Mouse (Mus musculus): ENCODE measurements at regions not wholly inside any gene's neighbourhood (a gene's known extent, or its start where the extent isn't known, plus 50 kb on each side); places are given as distances from the start of the nearest gene placed in this dataset.
A peak's percentile ranks its signal among the peaks of the same experiment; 100 is the strongest.

DNA sequence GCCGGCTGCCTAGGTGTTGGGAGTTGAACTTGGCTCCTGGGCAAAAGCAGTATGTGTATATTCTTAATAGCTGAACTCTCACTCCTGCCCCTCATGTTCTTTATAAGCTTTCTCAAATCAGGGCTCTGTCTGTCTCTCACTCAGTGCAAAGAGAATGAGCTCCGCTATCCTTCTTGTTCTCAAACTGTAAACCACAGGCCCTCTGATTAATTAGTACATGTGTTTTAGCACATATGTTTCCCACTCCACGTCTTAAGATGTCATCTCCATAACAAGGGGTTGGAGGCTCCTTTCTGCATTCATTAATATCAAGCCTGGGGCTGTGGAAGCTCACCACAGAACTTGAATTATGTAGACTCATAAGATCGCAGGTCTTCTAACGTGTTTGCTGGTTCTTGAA, 104.7 kb downstream of the Nsun3 start:
- no peak for DNase-seq

GRCm38 (mm10) chr16:62676815-62677214, 109.8 kb downstream of the Nsun3 start:
- no peak for DNase-seq

GRCm38 (mm10) chr16:62657383-62657782, 129.2 kb downstream of the Nsun3 start:
- DNase-seq: no peak

GRCm38 (mm10) chr16:62654436-62654835, 132.2 kb downstream of the Nsun3 start:
- DNase-seq: no peak

GRCm38 (mm10) chr16:62653817-62654216, 132.8 kb downstream of the Nsun3 start:
- no peak for DNase-seq

DNA sequence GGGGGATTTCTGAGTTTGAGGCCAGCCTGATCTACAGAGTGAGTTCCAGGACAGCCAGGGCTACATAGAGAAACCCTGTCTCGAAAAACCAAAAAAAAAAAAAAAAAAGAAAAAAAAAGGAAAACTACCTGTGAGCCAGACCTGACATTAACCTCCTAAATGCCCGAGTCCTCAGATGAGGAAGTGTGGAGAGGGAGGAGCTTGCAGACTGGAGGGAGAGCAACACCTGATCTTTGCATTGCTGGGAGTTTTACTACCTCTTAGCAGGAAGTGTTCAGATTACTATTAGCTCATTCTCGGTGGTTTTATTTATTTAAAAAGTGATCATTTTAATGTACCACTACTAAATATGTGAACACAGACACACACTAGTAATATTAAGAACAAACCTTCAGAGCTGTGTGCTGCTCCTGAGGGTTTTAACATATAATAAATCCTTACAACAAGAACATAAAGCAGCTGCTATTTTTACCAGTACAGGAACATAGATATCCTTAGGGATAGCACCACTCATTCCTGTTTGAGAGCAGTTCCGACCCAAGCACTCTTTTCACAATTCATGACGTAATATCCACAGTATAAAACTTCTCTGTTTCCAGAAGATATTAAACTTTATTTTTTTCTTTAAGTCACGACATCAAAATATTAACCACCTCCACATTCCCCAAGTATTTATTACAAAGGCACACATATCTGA, 133.7 kb downstream of the Nsun3 start:
- no peak for DNase-seq

DNA sequence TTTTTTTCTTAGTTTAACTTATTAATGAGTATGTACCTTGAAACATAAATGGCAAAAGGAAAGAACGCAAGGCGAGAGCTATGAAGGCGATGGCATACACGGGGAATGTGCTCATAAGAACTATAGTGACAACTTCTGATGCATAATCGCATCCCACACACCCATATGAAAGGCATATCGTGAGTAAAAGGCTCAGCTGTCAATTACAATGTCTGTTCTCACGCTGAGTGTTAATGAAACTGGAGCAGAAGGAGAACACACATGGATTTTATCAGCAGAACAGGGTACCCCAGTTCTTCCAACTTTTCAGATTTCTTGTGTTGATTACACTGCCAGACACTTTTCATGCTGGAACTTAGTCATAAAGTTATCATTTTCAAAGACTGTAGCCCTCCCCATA, 135.8 kb downstream of the Nsun3 start:
- DNase-seq: no peak

DNA sequence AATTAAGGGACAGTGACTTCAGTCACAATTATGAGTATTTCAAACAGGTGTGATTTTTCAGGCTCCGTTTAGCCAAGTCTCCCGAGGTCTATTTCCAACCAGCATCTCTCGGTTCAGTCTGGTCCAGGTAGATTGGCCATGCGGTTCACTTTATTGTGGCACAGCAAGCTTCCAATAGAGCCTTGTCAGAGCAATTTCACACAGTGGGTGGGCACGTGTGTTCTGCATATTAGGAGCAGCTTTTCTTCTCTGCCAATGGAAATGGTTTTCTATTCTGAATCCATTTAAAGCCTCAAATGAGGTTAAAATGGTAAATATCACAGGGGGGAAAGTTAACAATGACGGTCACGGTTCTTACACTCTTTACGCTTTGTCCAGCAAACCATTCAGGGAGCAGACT, 138.3 kb downstream of the Nsun3 start:
- DNase-seq: no peak

DNA sequence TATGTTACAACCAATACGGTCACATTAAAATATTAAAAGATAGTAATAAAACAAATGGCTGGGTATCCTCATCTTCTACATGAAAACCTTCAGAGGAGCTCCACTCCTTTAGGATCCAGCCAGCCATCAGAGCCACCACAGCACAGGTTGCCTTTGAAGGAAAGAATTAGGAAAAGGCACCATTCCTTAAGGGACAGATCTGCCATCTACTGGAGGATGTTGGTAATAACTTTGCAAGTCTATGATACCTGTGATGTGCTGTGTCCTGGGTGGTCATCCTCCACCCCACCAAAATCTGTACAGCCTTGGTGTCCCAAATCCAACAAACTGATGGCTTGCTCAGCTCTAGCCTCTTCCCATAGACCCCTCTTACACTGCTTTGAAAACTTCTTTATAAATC, 140.5 kb downstream of the Nsun3 start:
- DNase-seq: no peak

DNA sequence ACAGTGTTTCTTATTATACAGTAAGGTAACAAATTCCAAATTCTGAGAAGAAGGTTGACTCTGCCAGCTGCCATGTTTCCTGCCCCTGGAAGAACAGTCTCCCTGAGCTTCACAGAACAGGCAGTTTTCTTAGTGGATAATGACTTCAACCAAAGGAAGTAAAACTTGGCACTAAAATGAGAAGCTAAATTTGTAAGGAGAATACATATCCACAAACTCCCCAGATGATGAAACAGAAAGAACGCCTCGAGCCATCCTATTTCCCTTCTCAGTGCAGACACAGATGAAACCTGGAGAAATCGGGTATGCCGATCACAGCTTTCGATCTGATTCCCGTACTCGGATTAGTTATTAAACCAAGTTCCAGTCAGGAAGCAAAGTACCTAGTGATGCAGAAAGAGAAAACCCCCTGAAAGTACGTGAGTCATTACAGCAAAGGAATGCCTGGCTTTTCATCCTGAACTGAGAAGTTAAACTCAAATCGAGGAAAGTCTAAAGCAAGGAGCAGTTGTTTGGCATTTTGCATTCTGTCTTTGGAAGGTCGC, 143.7 kb downstream of the Nsun3 start:
- DNase-seq: no peak

GRCm38 (mm10) chr16:62623938-62624337, 162.7 kb downstream of the Nsun3 start:
- no peak for DNase-seq

GRCm38 (mm10) chr16:62610873-62611272, 175.7 kb downstream of the Nsun3 start:
- no peak for DNase-seq

- DNase-seq: no peak
Measured at GRCm38 (mm10) chr16:62608617-62609016, 178.0 kb downstream of the Nsun3 start.

- DNase-seq: no peak
Measured at GRCm38 (mm10) chr16:62605920-62606319, 180.7 kb downstream of the Nsun3 start.

GRCm38 (mm10) chr16:62562051-62562450, 224.6 kb downstream of the Nsun3 start:
- no peak for DNase-seq

- DNase-seq: no peak
Measured at GRCm38 (mm10) chr16:62543156-62543555, 243.5 kb downstream of the Nsun3 start.

DNA sequence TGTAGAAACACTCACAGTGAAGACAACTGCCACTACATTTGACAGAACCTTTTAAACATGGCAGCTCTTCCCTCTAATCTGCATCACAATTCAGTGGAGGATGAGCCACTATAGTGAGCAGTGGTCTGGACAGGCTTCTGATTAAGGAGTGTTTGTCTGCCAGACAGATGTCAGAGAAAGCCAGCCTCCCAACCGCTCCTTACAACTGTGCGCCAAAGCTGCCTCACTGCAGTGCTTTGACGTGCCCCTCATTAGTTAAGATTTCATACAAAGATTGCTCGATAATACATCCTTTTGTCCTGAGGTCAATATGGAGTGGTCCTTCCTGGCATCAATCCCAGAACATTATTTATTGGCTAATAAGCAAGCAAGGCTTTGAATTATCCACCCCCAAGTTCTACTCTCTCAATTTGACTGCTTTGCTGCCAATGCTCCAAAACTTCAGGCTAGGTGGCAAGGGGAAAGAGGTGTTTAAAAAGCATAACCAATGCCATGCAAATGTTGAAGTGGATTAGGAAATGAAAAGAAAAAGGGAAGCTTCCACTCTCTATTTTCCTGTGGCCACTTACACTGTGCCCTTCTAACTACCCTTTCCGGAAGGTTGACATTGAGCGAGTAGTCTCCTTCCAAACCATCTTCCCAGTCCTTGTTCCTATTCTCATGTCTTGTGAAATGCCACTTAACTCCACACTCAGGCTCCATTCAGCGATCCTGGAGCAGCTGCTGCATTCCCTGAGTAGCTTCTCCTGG, 248.7 kb downstream of the Nsun3 start:
- DNase-seq: no peak

- no peak for DNase-seq
Measured at GRCm38 (mm10) chr16:62509321-62509720, 277.3 kb downstream of the Nsun3 start.

DNA sequence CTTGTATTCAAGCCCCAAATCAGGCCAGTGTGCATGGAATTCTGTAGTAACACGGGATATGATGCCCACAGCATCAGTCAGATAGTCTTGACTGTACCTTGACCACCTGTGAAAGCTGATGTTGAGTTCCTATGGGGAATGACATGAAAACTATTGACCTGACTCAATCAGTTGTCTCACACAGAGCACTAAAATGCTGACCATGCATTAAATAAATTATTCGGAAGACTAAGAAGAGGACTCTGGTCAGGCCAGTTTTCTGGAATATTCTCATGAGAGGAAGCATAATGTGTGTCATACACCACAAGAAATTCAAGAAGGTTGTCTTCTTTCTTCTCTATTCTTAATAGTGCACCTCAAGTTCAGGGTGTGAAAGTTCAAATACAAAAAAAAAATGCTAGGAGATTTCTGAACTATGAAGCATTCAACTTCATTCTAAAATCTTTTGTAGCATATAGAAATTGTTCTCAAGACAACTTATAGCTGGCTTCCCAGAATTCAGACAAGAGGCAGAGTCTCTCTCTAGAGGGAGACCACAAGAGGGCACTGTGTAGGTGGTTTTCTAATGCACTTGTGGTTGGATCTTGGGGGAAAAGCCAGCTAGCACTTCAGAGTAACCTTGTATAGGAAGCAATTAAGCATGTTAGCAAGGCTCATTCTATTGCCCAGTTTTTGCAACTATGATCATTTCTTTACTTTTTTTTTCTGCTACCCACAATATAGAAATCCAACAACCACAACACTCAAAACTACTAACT, 279.7 kb downstream of the Nsun3 start:
- DNase-seq: peak; percentile 17

GRCm38 (mm10) chr16:62500870-62501269, 285.7 kb downstream of the Nsun3 start:
- no peak for DNase-seq

DNA sequence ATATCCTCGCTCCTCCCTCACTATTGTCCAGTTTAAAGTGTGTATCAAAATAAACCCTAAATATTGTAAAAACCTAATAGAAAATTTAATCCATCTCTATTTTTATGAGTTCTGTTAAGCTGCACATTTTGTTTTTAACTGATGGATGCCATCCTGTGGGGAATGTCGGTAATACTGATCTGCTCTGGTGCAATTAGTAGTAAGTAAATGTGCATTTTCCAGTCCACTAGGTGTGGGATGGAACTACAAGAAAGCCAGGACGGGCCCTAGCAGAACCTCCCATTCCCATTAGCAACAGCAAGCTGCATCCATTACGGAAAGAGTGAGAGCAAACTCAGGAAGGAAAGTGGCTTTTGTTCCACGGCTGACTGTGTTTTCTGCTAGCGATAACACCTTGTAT, 286.3 kb downstream of the Nsun3 start:
- no peak for DNase-seq

- no peak for DNase-seq
Measured at GRCm38 (mm10) chr16:62498761-62499160, 287.9 kb downstream of the Nsun3 start.

DNA sequence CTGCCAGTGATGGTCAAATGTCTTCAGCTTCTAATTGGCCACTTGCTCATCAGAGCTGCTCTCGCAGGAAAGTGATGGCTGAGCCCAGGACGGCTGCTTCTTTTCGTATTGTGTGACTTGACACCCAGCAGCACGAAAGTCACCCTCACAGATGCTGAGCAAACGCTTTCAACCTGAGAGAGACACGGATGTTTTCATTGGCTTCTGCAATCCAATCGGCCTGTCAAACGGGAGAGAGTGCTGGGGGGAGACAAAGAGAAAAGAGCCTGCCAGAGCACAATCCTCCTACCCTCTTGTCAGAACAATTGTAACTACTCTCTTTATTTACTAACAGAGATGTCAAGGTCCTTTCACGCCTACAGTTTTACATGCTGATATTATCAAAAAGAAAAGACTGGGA, 289.9 kb downstream of the Nsun3 start:
- DNase-seq: no peak

GRCm38 (mm10) chr16:62470133-62470532, 316.5 kb downstream of the Nsun3 start:
- DNase-seq: no peak
